Mouse (Mus musculus) spleen, embryonic (tissue): ENCODE data around the gene Slc52a3.

ENCODE experiments used
- CTCF ChIA-PET: fragments of 350-600 bp; sonication (Branson Sonifier 250); formaldehyde crosslinking; loops from one replicate; lab custom pipeline; 2022; lab: Charles Lee

Gene Slc52a3

DNA sequence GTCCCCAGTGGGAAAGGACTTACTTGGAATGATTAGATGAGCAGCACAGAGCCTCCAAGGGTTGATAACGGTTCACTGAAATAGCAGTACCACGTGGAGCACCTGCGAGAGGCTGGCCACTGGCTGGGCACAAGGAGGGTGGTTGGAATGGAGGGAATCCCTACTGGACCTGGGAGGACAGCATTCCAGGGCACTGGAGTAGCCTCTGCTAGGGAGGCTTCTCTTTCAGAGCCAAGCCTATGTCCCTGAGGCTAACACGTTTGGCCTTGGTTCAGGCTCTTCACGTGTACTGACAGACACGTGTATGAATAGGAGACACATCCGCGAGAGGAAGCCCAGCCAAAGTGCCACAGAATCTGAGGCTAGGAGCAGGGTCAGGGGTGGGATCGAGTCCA lies 2.2 kb downstream of the Slc52a3 start:
- CTCF ChIA-PET: interaction anchor here (0.6 kb wide), 1 partner anchor 140 kb away, joined by 4 read pairs; no protein-coding TSS in a partner anchor

- CTCF ChIA-PET: interaction anchor here (0.6 kb wide), 1 partner anchor 140 kb away, joined by 4 read pairs; no protein-coding TSS in a partner anchor
Measured at GRCm38 (mm10) chr2:151998932-151999331, 2.6 kb downstream of the Slc52a3 start.

DNA sequence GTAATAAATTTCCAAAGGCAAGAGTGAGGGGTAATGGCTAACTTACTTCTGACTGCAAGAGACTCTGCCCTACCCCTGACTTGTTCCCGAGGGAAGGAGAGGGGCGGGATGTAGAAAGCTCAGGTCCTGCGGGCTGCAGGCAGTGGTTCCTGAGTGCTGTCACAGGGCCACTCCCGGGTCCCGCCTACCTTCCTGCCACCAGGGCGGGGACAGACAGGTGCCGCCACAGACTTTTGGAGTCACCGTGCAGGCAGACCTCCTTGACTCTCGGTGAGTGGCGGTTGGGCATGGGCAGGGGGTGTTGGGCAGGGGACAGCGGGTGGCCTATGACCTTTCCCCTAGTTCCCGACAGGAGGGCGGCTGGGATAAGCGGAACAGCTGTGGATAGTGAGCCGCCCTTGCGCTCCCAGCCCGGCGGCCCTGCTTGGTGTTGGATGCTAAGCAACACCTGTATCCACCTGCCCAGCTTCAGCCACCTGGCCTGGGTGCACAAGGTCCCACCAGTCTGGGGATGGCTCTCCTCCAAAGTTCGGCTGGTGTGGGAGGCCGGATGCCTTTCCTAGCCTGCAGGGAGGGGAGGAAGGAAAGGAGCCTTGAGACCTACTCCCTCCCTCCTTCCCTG lies 3.5 kb downstream of the Slc52a3 start:
- CTCF ChIA-PET: no interaction called here

DNA sequence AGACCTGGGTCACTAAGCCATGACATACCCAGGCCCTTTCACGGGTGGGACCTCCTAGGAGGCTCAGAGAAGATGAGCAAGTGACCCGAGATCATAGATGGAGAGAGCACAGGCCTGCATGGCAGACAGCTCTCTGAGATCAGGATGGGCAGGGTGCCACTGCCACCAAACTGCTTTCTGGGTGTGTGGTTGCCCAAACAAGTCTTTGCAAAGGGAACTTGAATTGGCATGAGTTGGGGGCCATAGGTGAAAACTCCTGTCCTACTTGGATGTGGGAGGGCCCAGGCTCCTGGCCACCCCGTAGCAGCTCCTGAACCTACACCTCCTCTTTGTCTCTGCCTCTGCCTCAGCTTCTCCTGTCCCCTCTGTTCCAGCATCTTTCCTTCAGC lies 4.0 kb downstream of the Slc52a3 start:
- CTCF ChIA-PET: interaction anchor here (0.6 kb wide), 1 partner anchor 29 kb away, joined by 3 read pairs; no protein-coding TSS in a partner anchor

DNA sequence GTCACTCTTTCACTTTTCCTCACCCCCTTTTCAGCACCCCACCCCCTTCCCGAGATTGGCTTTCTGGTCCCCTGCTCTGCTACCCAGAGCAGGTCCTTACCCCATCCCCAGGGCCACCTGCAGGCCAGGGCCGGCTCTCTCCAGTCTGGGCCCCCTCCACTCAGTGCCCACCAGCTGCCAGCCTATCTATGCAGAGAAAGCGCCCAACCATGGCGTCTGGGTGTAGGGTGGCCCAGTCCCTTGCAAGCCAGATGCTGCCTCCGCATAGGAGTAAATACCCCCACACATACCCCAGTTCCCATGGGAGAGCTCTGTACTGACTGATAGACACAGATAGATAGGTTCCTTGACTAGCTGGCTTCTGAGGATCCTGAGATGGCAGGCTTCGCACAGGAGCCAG lies 4.4 kb downstream of the Slc52a3 start:
- CTCF ChIA-PET: interaction anchor here (0.6 kb wide), 1 partner anchor 28 kb away, joined by 3 read pairs; no protein-coding TSS in a partner anchor

GRCm38 (mm10) chr2:152002529-152002928 lies 6.2 kb downstream of the Slc52a3 start:
- CTCF ChIA-PET: no interaction called here

DNA sequence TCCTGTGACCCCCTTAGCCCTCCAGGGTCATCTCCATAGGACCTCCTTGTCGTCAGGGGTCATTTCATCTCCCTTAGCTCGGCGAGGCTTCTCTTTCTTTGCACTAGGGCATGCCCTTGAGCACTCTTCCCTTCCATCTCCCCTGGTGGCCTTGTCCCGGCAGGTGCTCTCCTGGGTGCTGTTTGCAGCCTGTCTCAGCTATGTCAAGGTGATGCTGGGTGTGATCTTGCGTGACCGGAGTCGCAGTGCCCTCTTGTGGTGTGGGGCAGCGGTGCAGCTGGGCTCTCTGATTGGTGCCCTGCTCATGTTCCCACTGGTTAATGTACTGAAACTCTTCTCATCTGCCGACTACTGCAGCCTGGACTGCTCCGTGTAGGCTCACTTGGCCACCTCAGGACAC lies 11.5 kb downstream of the Slc52a3 start:
- CTCF ChIA-PET: interaction anchor here (0.7 kb wide), 1 partner anchor 70 kb away, joined by 4 read pairs; no protein-coding TSS in a partner anchor

DNA sequence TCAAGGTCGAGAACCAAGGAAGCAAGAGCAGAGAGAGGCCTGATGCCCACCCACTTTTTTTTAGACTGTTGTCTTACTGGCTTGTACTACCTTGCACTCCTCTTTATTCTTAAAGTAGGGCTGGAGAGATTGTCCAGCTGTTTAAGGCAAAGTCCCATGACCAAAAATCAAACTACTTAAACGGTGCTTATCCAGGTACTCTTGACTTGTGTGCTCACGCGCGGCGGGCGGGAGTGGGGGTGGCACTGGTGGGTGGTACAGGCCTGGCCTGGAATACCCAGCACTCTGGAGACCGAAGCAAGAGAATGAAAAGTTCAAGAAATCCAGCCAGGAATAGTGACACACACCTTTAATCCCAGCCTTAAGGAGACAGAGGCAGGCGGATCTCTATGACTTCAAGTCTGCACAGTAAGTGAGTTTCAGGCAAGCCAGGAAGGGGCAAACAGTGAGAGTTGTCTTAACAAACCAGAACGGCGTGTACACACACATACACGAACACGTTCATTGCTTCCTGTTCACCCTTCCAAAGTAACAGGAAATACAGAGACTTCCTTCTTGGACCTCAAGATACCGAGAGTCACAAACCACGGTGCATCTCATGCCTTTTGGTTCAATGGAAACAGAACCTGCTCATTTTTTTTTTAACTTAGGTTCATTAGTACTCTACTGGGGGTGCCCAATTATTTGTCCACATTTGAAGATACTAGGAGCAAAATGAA lies 12.9 kb downstream of the Slc52a3 start:
- CTCF ChIA-PET: no interaction called here

- CTCF ChIA-PET: interaction anchor here (0.6 kb wide), 1 partner anchor 86 kb away, joined by 5 read pairs; no protein-coding TSS in a partner anchor
Measured at GRCm38 (mm10) chr2:152010251-152010650, 13.9 kb downstream of the Slc52a3 start.

- CTCF ChIA-PET: interaction anchor here (0.6 kb wide), 1 partner anchor 86 kb away, joined by 5 read pairs; no protein-coding TSS in a partner anchor
Measured at GRCm38 (mm10) chr2:152010661-152011060, 14.3 kb downstream of the Slc52a3 start.

DNA sequence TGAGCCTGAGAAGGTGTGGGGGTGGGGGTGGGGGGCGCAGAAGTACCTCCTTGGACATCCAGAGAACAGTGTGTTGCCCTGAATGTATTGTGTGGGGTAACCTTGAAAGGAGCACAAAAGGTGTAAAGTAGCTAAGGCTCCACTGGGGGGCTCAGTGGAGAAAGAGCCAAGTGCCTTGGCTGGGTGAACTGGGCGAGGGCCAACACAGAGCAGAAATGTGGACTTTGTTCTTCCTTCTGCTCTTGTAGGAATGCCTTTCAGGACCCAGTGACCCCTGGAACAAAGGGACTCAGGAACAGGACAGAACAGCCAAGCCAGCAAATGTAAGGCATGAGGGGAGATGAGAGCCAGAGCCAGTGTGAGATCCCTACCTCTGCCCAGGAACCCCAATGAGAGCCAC lies 15.4 kb downstream of the Slc52a3 start:
- CTCF ChIA-PET: interaction anchor here (0.5 kb wide), 1 partner anchor 31 kb away, joined by 20 read pairs; no protein-coding TSS in a partner anchor

GRCm38 (mm10) chr2:152012222-152012621 lies 15.9 kb downstream of the Slc52a3 start:
- CTCF ChIA-PET: no interaction called here

DNA sequence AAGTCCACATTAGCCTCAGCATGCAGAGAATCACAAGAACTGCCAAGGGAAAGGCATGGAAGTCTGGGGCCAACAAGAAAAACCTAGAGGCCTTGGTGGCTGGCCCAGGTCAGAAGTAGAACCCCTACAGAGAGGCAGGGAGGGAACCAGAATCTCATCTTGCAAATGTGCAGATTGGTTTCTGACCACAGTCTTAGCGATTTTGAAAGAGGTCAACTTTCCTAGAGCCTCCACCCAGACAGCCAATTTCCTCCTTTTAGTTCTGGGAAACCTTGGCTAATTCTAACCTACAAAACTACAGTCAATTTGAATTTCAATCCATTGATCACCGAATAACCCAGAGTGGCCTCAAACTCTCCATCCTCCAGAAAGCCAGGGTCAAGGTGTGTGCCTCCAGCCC lies 16.4 kb downstream of the Slc52a3 start:
- CTCF ChIA-PET: no interaction called here

GRCm38 (mm10) chr2:152015997-152016396 lies 19.7 kb downstream of the Slc52a3 start:
- CTCF ChIA-PET: interaction anchor here (0.6 kb wide), 1 partner anchor 10 kb away, joined by 4 read pairs; no protein-coding TSS in a partner anchor

DNA sequence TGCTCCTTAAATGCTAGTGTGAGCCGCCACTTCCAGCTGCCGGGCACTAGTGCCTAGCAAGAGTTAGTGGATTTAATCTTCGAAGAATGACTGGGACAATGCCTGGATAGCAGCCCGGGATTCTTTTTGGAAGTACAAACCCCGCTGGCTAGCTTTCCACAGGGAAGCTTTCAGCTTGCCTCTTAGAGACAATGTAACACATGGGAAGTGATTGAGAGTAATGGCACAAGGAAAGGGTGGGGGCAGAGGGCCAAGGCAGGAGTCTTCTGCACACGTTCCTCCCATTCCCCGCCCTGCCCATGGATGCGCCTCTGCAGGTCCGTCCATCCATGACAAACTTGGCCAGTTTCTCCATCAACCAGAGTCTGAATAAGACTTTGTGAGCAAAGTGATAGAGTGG lies 20.4 kb downstream of the Slc52a3 start:
- CTCF ChIA-PET: no interaction called here

DNA sequence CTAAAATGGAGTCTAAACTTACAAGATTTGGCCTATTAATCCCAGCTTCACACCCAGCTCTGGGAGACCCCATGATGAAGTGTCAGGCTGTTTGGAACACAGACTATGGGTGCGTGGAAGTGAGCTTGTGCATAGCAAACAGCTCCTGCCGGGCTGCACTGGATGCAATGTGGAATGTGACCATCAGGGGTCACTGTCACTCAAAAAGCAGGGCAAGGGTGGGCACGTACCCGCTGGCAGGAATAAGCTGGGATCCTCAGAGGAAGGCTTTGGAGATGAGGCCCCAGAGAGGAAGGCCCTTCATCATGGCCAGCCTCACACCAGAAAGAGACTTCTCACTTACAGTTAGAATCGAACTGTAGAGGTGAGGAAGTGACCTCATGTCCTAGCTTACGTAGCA lies 23.9 kb downstream of the Slc52a3 start:
- CTCF ChIA-PET: no interaction called here

DNA sequence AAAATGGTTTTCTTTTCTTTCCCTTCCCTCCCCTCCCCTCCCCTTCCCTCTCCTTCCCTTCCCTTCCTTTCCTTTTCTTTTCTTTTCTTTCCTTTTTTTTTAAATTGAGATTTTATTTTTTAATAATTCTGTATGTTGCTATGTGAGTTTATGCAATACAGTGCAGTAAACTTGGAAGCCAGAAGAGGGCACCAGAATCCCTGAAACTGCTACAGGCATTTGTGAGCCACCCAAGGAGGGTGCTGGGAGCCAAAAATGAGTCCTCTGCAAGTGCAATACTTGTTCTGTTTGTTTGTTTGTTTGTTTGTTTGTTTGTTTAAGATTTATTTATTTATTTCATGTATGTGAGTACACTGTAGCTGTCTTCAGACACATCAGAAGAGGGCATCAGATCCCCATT lies 25.7 kb downstream of the Slc52a3 start:
- CTCF ChIA-PET: no interaction called here

DNA sequence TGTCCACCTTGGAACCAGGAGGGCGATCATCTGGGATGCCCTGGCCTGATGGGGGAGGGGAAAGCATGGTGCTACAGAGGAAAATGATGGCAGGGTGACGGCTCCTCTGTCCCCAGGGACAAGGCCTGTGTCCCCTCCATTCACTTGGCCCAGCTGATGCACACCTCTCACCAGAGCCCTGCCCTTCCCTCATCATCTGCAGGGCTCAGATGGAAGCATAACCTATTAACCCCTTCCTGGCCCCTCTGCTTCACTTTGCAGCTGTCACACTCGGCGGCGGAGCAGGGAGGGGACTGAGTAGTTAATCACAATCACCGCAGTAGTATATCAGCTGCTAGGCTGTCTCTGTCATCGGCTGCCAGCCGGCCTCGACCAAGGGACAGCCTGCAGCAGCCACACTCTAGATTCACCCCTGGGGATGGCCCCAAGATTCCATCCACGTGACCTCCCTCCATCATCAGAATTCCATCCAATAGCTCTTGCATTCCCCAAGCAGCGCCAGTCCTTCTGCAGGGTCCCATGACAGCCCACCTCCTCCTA lies 28.6 kb downstream of the Slc52a3 start:
- CTCF ChIA-PET: no interaction called here

DNA sequence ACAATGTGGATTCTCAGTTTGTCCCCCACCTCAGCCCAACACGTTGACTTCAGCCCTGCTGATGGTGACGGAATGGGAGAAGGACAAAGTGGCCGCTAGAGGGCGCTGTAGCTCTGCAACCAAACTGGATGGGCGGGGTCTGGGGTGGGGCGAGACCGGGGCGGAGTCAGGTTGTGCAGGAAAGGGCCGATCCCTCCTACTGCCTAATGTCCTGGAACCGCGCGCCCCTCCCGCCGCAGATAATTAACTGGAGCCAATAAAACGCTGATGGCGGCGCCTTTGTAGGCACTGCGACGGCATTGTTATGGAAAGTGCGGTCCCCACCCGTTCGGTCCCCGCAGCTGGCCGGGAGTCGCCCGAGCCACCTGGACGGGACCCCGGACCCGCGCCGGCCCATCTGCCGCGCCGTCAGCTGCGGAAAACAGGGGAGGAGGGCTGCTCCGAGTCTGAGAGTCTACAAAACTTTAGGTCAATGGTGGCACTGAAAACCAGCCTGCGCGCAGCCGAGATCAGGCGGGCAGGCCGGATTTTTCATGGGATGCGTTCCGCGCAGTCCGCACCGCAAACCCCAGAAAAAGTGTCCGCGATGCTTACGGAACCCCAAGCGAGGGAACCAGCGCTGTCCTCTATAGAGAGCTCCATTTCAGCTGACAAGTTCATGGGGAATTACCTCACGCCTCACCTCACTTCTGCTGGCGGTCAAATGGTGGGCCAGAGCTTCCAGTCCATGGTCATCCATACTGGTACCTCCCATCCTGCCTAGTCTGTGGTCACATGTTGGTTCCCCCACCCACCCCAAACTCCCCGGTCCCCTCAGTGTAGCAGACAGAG lies 33.2 kb downstream of the Slc52a3 start:
- CTCF ChIA-PET: interaction anchor here (0.6 kb wide), 1 partner anchor 29 kb away, joined by 3 read pairs; no protein-coding TSS in a partner anchor

GRCm38 (mm10) chr2:152030986-152031385 lies 34.7 kb downstream of the Slc52a3 start:
- CTCF ChIA-PET: interaction anchor here (0.7 kb wide), 1 partner anchor 394 kb away, joined by 3 read pairs; no protein-coding TSS in a partner anchor

- CTCF ChIA-PET: interaction anchor here (0.5 kb wide), 1 partner anchor 194 kb away, joined by 5 read pairs; no protein-coding TSS in a partner anchor
Measured at GRCm38 (mm10) chr2:152040101-152040500, 43.8 kb downstream of the Slc52a3 start.
